Mouse (Mus musculus): Measurements from ENCODE around the gene Paip2b. TPM values are rescaled to one million over a fixed set of nuclear protein-coding genes. Genes with fewer than 3 reads are reported as not detected.

The Paip2b gene
- total and polyA plus RNA-seq, 3 experiments = 26.7 to 36.3 (median 30.9) TPM

DNA sequence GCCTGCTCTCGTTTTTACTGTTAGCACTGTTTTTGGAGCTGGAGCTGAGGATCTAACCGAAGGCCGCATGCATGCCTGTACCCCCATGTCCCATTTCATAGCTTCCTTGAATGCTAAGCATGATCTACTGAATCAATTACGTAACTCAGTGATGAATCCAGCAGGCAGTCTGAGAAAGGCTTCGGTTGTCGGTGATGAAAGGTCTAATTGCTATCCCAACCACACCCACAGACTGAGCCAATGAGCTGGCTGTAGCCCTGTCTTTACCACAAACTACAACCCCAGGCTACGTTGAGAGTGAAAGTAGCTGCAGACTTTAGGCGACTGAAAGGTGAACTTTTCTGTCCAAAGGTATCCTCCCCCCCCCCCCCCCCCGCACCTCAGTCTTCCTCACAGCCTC, 57.4 kb downstream of the Paip2b start:
- Histone ChIP-seq H3K79me2 (replicated peaks; ENCODE audit: control insufficient read depth, extremely low read depth, insufficient read depth, poor library complexity, severe bottlenecking) (peaks cover 11% of the 10 kb centered on the region), H3K4me1 (ENCODE audit: control insufficient read depth in 1 of 2, insufficient read depth in 2 of 2) (peaks cover 7 to 33% of the 10 kb centered on the region in 2 experiments), H3K27me3 (replicated peaks) (no peaks in the 10 kb centered on the region), H3K36me3 (replicated peaks in 1 of 2; ENCODE audit: control insufficient read depth in 1 of 2, insufficient read depth in 1 of 2, low read length in 1 of 2) (peaks cover 39 to 50% of the 10 kb centered on the region in 2 experiments), H3K4me3 (replicated peaks in 1 of 3; ENCODE audit: low read depth in 2 of 3, low read length in 2 of 3, poor library complexity in 1 of 3) (peak overlapping the region; percentile 24 to 98 (median 31)), H3K9ac (ENCODE audit: insufficient read depth, low read depth) (0 out of 2 replicates have a peak overlapping the region, but pooled peaks have one; percentile 20), H3K9me3 (replicated peaks; ENCODE audit: low read length) (no peaks in the 10 kb centered on the region), H3K27ac (ENCODE audit: insufficient read depth, low read depth) (no peak overlapping the region), H3K4me2 (ENCODE audit: insufficient read depth, low read depth, poor library complexity, severe bottlenecking) (peak overlapping the region; percentile 89)
- TF ChIP-seq ZKSCAN1 (IDR thresholded peaks at IDR 0.05; ENCODE audit: borderline replicate concordance, low read depth, low read length) (no peak), MAZ (IDR thresholded peaks at IDR 0.05; ENCODE audit: low read depth, low read length) (no peak), SMC3 (IDR thresholded peaks at IDR 0.05; ENCODE audit: low read depth, low read length) (no peak), JUN (IDR thresholded peaks at IDR 0.05; ENCODE audit: insufficient read depth, low read depth, low read length) (no peak), KAT2A (IDR thresholded peaks at IDR 0.05; ENCODE audit: insufficient replicate concordance, low read length) (no peak), TCF12 (IDR thresholded peaks at IDR 0.05; ENCODE audit: low read depth, low read length) (no peak), IRF4 (IDR thresholded peaks at IDR 0.05; ENCODE audit: low read depth, low read length) (no peak), MAFK (IDR thresholded peaks at IDR 0.05; ENCODE audit: insufficient replicate concordance, low read length) (no peak), CHD1 (IDR thresholded peaks at IDR 0.05; ENCODE audit: low read depth, low read length) (no peak), ZNF384 (IDR thresholded peaks at IDR 0.05; ENCODE audit: low read depth, low read length) (no peak), POLR2AphosphoS2 (IDR thresholded peaks at IDR 0.05; ENCODE audit: low read depth, low read length) (no peak), EP300 (IDR thresholded peaks at IDR 0.05; ENCODE audit: low read length) (no peak), ZC3H11A (IDR thresholded peaks at IDR 0.05; ENCODE audit: low read depth, low read length) (no peak), RCOR1 (conservative IDR thresholded peaks at IDR 0.05; ENCODE audit: low read depth, low read length) (no peak), SIN3A (IDR thresholded peaks at IDR 0.05; ENCODE audit: low read length) (no peak), TBP (conservative IDR thresholded peaks at IDR 0.05; ENCODE audit: low read depth, low read length) (no peak)
- in situ Hi-C loops (cut with MboI; ENCODE audit: low pct_ligation_motif_present, low pct_unique_long_range_greater_than_20kb, low sequenced_read_pairs) (no loop called here), dilution Hi-C loops (cut with MboI; ENCODE audit: extremely low pct_ligation_motif_present, extremely low pct_unique_long_range_greater_than_20kb, low sequenced_read_pairs) (no loop called here)
- no peak for DNase-seq (ENCODE audit: extremely low read depth)

DNA sequence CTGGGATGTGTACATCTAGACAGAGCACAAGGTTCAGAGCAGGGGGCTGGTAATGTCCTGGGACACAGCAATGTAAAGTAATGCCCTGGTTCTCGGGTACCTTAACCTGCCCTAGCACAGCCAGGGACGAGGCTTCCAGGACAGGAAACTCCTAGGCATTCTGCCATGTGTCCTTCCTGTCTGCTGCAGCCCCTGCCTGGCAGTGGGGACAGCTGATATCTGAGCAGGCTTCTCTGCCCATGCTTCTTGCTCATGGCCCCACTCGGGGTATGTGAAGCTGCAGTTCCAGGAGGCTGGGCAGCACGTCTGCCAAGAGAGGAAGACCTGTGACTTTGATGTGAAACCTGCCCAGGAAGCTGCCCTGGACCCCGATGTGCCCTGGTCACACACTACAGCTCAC, 63.1 kb downstream of the Paip2b start:
- no peak overlapping the region for H3K27ac ChIP-seq (ENCODE audit: insufficient read depth, low read depth)
- no peak for DNase-seq (ENCODE audit: extremely low read depth)
- in situ Hi-C loops (cut with MboI; ENCODE audit: low pct_ligation_motif_present, low pct_unique_long_range_greater_than_20kb, low sequenced_read_pairs) = no loop called here
- no peak overlapping the region for H3K4me2 ChIP-seq (ENCODE audit: insufficient read depth, low read depth, poor library complexity, severe bottlenecking)
- no peaks in the 10 kb centered on the region; the same call in 1 of the 2 replicates for H3K79me2 ChIP-seq (replicated peaks; ENCODE audit: control insufficient read depth, extremely low read depth, insufficient read depth, poor library complexity, severe bottlenecking)
- no peak overlapping the region for H3K9ac ChIP-seq (ENCODE audit: insufficient read depth, low read depth)
- dilution Hi-C loops (cut with MboI; ENCODE audit: extremely low pct_ligation_motif_present, extremely low pct_unique_long_range_greater_than_20kb, low sequenced_read_pairs) = no loop called here
- H3K9me3 ChIP-seq (replicated peaks; ENCODE audit: low read length) = no peaks in the 10 kb centered on the region
- no peak overlapping the region for H3K4me3 ChIP-seq (replicated peaks in 1 of 3; ENCODE audit: low read depth in 2 of 3, low read length in 2 of 3, poor library complexity in 1 of 3)
- H3K36me3 ChIP-seq (replicated peaks in 1 of 2; ENCODE audit: control insufficient read depth in 1 of 2, insufficient read depth in 1 of 2, low read length in 1 of 2) = peaks cover 42 to 94% of the 10 kb centered on the region in 2 experiments
- no peaks in the 10 kb centered on the region for H3K27me3 ChIP-seq (replicated peaks)
- peaks cover 2 to 10% of the 10 kb centered on the region in 2 experiments for H3K4me1 ChIP-seq (ENCODE audit: control insufficient read depth in 1 of 2, insufficient read depth in 2 of 2)
- no peak for TF ChIP-seq TBP (conservative IDR thresholded peaks at IDR 0.05; ENCODE audit: low read depth, low read length)
- TF ChIP-seq GABPA (IDR thresholded peaks at IDR 0.05; ENCODE audit: insufficient replicate concordance, low read depth, low read length) = no peak
- no peak for TF ChIP-seq IRF4 (IDR thresholded peaks at IDR 0.05; ENCODE audit: low read depth, low read length)
- TF ChIP-seq ETS1 (conservative IDR thresholded peaks at IDR 0.05; ENCODE audit: low read depth, low read length) = no peak
- no peak for TF ChIP-seq NELFE (IDR thresholded peaks at IDR 0.05; ENCODE audit: low read depth, low read length)
- no peak for TF ChIP-seq NRF1 (IDR thresholded peaks at IDR 0.05; ENCODE audit: low read depth, low read length)
- TF ChIP-seq USF2 (conservative IDR thresholded peaks at IDR 0.05; ENCODE audit: low read depth, low read length) = no peak
- no peak for TF ChIP-seq JUND (conservative IDR thresholded peaks at IDR 0.05; ENCODE audit: low read depth, low read length)
- no peak for TF ChIP-seq USF1 (IDR thresholded peaks at IDR 0.05; ENCODE audit: low read depth, low read length)
- TF ChIP-seq RCOR1 (conservative IDR thresholded peaks at IDR 0.05; ENCODE audit: low read depth, low read length) = no peak
- no peak for TF ChIP-seq ZNF384 (IDR thresholded peaks at IDR 0.05; ENCODE audit: low read depth, low read length)
